Mouse (Mus musculus): ENCODE measurements around the gene D17H6S53E.

D17H6S53E gene

GRCm38 (mm10) chr17:35126206-35126611 is at the start of gene D17H6S53E:
TSS of gene D17H6S53E (plus strand) at chr17:35126373.
- DNase-seq (ENCODE audit: low read depth, low spot score) = no peak

DNA sequence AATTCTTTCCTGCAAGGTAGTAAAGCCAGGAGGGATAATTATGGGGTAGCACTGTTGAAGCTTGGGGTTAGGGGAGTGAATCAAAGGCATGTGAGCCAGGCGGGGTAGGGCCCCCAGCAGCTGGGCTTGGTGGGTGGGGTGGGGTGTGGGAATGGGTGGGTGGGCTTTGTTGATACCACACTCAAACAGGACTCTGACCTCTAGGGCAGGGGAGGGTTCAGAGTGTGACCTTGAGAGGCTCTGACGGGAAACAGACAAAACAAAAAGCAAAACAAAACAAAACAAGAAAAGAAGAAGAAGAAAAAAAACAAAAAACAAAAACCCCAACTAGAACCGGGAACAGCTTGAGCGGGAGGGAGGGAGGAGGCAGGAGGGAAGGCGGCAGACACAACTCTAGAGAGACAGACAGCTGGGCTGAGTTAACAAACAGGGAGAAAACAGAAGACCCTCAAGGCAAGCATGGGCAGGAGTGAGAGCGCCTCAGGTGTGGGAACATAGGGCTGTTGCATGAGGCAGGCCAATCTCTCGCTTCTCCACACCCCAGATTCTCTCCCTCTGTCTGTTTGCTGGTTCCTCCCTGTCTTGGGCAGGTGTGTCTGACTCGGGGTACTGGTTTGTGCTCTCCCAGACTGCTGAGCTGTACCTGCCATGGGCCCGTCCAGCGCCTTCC is 49.5 kb upstream of the D17H6S53E start, which contains the start of gene Ly6g6e:
Gene Ly6g6e, plus strand, starts transcription at position 396 of the 670 bp plus-strand sequence.
- DNase-seq (ENCODE audit: low read depth, low spot score) = no peak

DNA sequence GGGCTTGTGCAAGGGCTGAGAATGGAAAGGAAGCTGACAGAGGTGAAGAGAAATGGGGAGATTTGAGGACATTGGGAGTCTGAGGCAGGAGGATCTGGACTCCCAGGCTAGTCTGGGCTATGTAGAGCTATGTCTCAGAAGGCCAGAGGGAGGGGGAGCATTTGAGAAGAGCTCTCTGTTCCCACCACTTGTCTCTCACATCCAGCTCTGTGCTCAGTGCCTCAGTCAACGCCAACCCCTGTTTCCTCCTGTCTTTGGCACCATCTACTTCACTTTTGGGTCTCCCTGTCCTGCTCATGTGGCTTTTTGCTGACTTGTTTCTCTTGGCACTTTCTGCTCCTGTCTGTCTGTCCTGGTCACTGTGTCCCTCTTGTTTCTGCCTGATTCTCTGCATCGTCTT is 48.9 kb upstream of the D17H6S53E start:
- no peak for DNase-seq (ENCODE audit: low read depth, low spot score)

DNA sequence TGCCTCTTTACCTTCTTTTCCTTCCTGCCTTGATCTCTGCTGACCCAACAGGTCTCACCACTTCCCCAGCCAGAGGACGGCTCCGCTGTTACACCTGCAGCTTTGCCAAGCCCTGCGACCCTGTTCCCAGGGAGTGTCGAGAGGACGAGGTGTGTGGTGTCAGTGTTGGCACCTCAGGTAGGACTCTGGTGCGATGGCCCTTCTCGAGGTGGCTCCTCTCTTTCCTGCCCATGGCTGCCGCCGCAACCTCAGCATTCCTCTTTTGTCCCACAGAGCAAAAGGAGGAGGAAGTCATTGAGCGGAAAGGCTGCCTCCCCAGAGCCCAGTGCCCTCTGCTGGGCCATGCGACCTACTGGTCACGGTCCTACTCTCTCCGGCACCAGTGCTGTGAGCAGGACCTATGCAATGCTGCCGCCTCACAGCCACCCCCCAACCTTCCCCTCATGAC is 48.4 kb upstream of the D17H6S53E start, which contains the start of gene Ly6g6d:
Gene Ly6g6d, minus strand, starts transcription at position 280 of the 448 bp plus-strand sequence.
- DNase-seq (ENCODE audit: low read depth, low spot score) = peak; percentile 20

DNA sequence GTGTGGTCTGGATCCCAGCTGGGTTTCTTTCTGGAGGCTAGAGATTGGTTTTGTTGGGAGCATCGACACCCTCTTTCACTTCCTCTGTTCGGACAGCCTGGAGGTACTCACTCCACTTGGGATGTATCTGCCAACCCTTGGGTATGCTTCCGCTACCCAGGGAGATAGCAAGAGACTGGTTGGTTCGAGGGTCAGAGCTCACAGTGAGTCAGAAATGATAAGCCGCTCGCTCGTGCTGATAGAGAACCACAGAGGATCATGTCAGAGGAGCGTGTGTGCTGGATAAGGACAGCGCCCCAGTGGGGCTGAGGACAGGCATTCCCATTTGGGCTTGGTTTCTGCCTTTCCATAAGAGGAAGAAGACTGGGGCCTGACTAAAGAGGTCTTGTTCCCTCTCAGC is 46.4 kb upstream of the D17H6S53E start:
- no peak for DNase-seq (ENCODE audit: low read depth, low spot score)

- no peak for DNase-seq (ENCODE audit: low read depth, low spot score)
Observed at GRCm38 (mm10) chr17:35080248-35080647, 45.9 kb upstream of the D17H6S53E start.

DNA sequence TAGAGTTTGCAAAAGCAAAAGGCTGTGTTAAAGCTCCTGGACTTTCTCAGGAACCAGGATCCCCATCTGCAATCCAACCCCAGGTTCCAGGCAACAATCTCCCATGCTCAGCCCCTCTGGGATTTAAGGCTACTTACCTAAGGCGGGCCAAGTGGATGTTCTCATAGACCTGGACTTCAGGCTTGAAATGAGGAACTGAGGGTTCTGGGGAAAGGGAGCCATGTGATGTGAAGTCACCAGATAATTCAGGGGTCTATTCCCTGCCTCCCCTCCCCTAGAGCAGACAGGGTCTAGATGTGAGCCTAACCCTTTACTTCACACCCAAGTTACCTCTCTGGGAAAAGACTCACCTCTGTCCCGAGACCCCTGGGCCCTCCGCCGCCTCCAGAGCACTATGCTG is 45.5 kb upstream of the D17H6S53E start:
- DNase-seq (ENCODE audit: low read depth, low spot score) = no peak

DNA sequence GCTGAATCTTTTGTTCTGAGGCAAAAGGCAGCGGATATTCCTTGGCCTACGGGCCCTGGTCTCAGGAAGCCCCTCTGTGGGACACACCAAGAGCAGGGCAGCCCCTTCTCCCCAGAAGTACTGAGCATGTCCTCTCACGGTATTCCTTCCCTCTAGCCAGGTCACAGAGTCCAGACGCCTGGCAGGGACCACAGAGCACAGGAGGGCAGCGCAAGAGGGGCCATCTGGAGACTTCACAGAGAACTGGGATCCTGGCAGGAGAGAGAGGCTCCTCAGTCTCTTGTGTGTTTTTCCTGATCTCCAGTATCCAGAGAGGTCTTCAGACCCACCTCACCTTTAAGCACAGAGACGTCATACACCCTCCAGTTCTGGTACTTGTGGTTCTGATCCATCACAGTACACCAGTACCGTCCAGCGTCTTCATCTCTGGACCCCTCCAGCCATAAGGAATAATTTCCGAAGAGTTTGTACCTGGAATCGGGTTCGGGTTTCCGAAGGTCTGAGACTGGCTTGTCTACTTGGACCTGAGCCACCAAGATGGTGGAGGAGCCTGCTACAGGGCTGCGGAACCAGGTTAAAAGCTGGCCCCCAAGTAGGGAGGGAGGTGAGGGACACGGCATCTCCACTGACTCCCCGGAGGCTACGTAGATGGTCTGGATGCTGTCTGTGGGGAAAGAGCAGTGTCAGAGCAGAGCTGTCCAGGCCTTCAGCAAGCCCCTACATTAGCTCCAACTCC is 43.2 kb upstream of the D17H6S53E start:
- DNase-seq (ENCODE audit: low read depth, low spot score) = no peak

GRCm38 (mm10) chr17:35083929-35084497 is 42.2 kb upstream of the D17H6S53E start:
- DNase-seq (ENCODE audit: low read depth, low spot score) = no peak

DNA sequence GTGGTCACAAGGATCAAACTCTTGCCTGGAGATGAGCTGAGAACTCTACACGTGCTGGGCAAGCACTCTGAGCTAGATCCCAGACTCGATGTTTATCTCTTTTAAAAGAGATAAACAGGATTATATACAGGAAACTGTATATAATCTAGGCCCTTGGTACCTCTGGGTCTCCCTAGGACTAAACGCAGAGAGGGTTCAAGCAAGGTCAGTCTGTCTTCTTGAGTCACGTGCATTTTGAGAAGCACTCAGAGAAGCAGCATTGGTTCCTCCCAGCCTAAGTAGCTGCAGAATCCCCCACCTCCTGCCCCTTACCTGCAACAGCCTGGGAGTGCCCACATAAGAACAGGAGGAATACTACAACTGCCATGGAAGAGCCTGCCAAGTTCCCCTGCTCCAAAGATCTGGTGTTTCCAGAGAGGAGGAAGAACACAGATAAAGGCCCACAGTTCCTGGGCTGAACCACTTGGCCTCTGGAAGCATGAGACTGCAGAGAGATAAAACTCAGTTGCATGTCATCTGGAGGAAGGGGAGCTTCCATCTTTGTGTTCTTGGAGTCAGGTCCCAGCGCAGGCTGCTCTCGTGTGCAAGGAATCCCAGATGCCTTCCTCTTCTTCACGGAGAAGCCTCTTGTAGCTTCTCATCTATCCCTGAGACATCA is 40.8 kb upstream of the D17H6S53E start, which contains the start of gene Ly6g6f:
Gene Ly6g6f, minus strand, starts transcription at position 403 of the 658 bp plus-strand sequence.
- no peak for DNase-seq (ENCODE audit: low read depth, low spot score)

DNA sequence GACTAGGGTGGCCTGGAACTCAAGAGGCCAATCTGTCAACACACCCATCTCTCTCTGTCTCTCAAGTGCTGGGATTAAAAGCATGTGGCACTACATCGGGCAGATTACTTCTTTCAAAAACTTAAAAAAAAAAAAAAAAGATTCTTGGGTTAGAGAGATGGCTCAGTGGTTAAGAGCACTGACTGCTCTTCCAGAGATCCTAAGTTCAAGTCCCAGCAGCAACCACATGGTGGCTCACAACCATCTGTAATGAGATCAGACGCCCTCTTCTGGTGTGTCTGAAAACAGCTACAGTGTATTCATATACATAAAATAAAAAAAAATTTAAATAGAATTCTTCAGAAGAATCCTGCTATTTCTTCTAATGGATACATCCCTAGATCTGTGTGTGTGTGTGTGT is 38.0 kb upstream of the D17H6S53E start:
- DNase-seq (ENCODE audit: low read depth, low spot score) = no peak

- peak; percentile 88 for DNase-seq (ENCODE audit: low read depth, low spot score)
Observed at GRCm38 (mm10) chr17:35088825-35089644, 37.1 kb upstream of the D17H6S53E start, which contains the start of gene Abhd16a. TSS of gene Abhd16a (plus strand) at chr17:35089263.

DNA sequence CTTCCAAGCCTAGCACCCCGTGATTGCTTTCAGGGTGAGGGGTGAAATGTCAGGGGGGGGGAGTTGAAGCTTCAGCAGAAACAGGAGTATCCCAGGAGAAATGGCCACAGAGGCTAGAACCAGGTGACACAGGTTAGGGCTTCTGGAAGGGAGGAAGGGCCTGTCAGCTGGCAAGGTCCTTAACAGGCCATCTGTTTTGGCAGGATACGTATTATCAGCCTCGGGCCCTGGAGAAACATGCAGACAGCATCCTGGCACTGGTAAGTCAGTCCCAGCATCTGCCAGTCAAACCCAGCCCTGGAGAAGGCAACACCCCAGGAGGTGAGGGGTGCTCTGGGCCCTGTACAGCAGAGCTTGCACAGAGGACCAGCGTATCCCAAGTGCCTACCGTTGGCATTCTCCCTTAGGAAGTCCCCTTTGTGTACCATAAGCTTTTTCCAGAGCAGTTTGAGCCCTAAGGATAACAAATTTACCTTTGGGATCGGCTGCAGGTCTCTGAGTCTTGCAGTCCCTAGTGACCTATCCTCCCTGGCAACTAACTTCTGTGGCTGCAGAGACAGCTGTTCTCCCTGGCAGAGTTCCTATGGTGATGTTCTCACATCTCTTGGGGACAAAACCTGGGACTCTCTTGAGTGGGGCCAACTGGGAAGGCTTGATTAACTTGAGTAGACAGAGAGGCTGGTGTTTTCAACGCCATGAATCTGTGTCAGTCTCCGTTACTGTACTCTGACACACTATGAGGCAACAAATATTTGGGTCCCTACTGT is 35.8 kb upstream of the D17H6S53E start:
- no peak for DNase-seq (ENCODE audit: low read depth, low spot score)

- DNase-seq (ENCODE audit: low read depth, low spot score) = no peak
Observed at GRCm38 (mm10) chr17:35092403-35093198, 33.6 kb upstream of the D17H6S53E start.

DNA sequence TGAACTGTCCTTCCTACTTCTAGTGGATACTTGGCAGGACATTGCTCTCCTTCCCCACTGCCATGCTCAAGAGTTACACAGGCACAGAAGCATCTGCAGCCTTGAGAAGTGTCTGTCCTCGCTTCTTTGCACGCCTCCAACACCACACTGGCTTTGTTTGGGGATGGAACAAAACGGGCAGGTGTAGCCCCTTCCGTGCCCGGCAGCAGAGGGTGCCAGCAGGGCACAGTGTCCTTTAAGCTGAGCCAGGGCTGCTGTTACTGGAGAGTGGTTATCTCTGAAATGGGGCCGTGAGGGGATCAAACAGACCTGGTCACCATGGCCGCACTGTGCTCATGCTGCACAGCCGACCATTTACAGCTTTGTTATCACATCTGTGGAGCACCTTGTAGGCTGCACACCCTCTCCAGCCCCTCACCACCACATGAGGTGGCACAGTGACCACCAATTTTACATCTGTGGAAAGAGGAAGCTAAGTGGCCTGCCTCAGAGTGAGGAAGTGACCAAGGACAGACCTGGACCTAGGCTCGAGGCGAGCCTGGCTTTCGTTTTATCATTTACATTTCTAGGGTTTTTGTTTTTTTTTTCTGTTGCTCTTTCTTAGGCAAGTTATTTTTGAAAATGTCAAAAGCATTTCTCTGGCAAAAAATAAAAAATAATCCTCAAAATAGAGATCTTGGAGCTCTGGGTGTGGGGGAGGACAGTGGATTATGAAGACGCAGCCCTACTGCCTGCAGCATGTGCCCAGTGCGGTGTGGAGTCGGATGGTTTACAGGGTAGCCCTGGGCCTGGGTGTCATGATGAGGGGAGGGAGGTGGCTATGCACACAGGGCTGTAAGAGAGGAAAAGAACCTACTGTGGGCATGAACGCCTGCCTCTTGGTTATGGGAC is 31.5 kb upstream of the D17H6S53E start:
- no peak for DNase-seq (ENCODE audit: low read depth, low spot score)

GRCm38 (mm10) chr17:35096597-35096996 is 29.6 kb upstream of the D17H6S53E start:
- DNase-seq (ENCODE audit: low read depth, low spot score) = no peak

GRCm38 (mm10) chr17:35097164-35097655 is 29.0 kb upstream of the D17H6S53E start:
- DNase-seq (ENCODE audit: low read depth, low spot score) = no peak

- no peak for DNase-seq (ENCODE audit: low read depth, low spot score)
Observed at GRCm38 (mm10) chr17:35100196-35100765, 25.9 kb upstream of the D17H6S53E start.

All from retina, postnatal 7 days (tissue).